Mouse (Mus musculus): ENCODE measurements at regions not wholly inside any gene's neighbourhood (a gene's known extent, or its start where the extent isn't known, plus 50 kb on each side); places are given as distances from the start of the nearest gene placed in this dataset.

GRCm38 (mm10) chrX:17026161-17026829, 114.7 kb upstream of the Ndp start:
- no peak for ATAC-seq (ENCODE audit: low read depth)

GRCm38 (mm10) chrX:17017823-17018222, 106.2 kb upstream of the Ndp start:
- Histone ChIP-seq H3K36me3 (no peaks in the 10 kb centered on the region), H3K27me3 (no peaks in the 10 kb centered on the region), H3K9me3 (no peaks in the 10 kb centered on the region), H3K27ac (replicated peaks) (no peak overlapping the region), H3K4me3 (no peak overlapping the region), H3K4me2 (no peak overlapping the region), H3K4me1 (replicated peaks) (no peaks in the 10 kb centered on the region), H3K9ac (no peak overlapping the region)
- 61% methylated on average over 1 of the region's 1 CpGs for WGBS
- no peak for ATAC-seq (ENCODE audit: low read depth)

More at GRCm38 (mm10) chrX:17026161-17026829, 114.7 kb upstream of the Ndp start:
- H3K9ac ChIP-seq = no peak overlapping the region
- no peak overlapping the region for H3K4me2 ChIP-seq
- H3K27me3 ChIP-seq = no peaks in the 10 kb centered on the region
- no peak overlapping the region for H3K27ac ChIP-seq (replicated peaks)
- no peaks in the 10 kb centered on the region for H3K4me1 ChIP-seq (replicated peaks)
- no peak overlapping the region for H3K4me3 ChIP-seq
- H3K36me3 ChIP-seq = no peaks in the 10 kb centered on the region
- H3K9me3 ChIP-seq = no peaks in the 10 kb centered on the region

- Histone ChIP-seq H3K4me3 (no peak overlapping the region), H3K27ac (replicated peaks) (no peak overlapping the region), H3K9me3 (no peaks in the 10 kb centered on the region), H3K9ac (no peak overlapping the region), H3K36me3 (no peaks in the 10 kb centered on the region), H3K4me2 (no peak overlapping the region), H3K4me1 (replicated peaks) (no peaks in the 10 kb centered on the region), H3K27me3 (no peaks in the 10 kb centered on the region)
- no peak for ATAC-seq (ENCODE audit: low read depth)
- WGBS = 81% methylated on average over 2 of the region's 2 CpGs
Observed at GRCm38 (mm10) chrX:17009188-17009587, 97.6 kb upstream of the Ndp start.

GRCm38 (mm10) chrX:16998578-16998977, 87.0 kb upstream of the Ndp start:
- no peak overlapping the region for H3K27ac ChIP-seq (replicated peaks)
- WGBS = 42% methylated on average over 5 of the region's 5 CpGs
- no peak overlapping the region for H3K4me2 ChIP-seq
- peak; percentile 47; the same call in 1 of the 2 replicates for ATAC-seq (ENCODE audit: low read depth)
- no peak overlapping the region for H3K4me3 ChIP-seq
- H3K36me3 ChIP-seq = no peaks in the 10 kb centered on the region
- no peaks in the 10 kb centered on the region for H3K27me3 ChIP-seq
- no peak overlapping the region for H3K9ac ChIP-seq
- no peaks in the 10 kb centered on the region for H3K9me3 ChIP-seq
- H3K4me1 ChIP-seq (replicated peaks) = no peaks in the 10 kb centered on the region
